Mouse (Mus musculus) small intestine, adult 2 months (tissue): Measurements from ENCODE around the gene Dcaf12.

Experiments used
- CTCF ChIP-seq: fragments of 200-500 bp; IDR thresholded peaks from 2 replicates; pipeline ENCODE4 v1.5.1; 2012; ENCODE audit warnings: low read depth, mild to moderate bottlenecking, control low read depth, inconsistent platforms, low read length, moderate library complexity, mixed read lengths; ENCODE audit not compliant: insufficient replicate concordance, insufficient read length; ENCODE audit errors: extremely low read depth
- POLR2A ChIP-seq: fragments of 200-500 bp; IDR thresholded peaks from 2 replicates; pipeline ENCODE4 v1.6.1; 2012; ENCODE audit warnings: low read depth, mild to moderate bottlenecking, control low read depth, inconsistent platforms, low read length, moderate library complexity

GRCm38 (mm10) chr4:41359358-41359757 is 44.7 kb upstream of the Dcaf12 start:
- TF ChIP-seq CTCF (no peak), POLR2A (no peak)
